Mouse (Mus musculus) small intestine, adult 2 months (tissue): ENCODE results near the gene Ankrd6.

Source experiments
- CTCF ChIP-seq: fragments of 200-500 bp; IDR thresholded peaks from 2 replicates; pipeline ENCODE4 v1.5.1; 2012; ENCODE audit warnings: low read depth, mild to moderate bottlenecking, control low read depth, inconsistent platforms, low read length, moderate library complexity, mixed read lengths; ENCODE audit not compliant: insufficient replicate concordance, insufficient read length; ENCODE audit errors: extremely low read depth
- POLR2A ChIP-seq: fragments of 200-500 bp; IDR thresholded peaks from 2 replicates; pipeline ENCODE4 v1.6.1; 2012; ENCODE audit warnings: low read depth, mild to moderate bottlenecking, control low read depth, inconsistent platforms, low read length, moderate library complexity

- TF ChIP-seq CTCF, result no peak
- TF ChIP-seq POLR2A, result no peak
Measured at GRCm38 (mm10) chr4:32998996-32999395, 48.4 kb upstream of the Ankrd6 start.
